Mouse (Mus musculus) B cell, adult 67 days (primary cell): ENCODE data around the gene Olfr312. TPM values are rescaled to one million over a fixed set of nuclear protein-coding genes. Genes with fewer than 3 reads are reported as not detected.

Experiments
- total RNA-seq, 2 experiments: library from RNA; stranded (reverse); gene quantifications; 4 replicates each; pipeline ENCODE4 v1.2.4; 2023

The Olfr312 gene
- not detected for total RNA-seq

GRCm38 (mm10) chr11:58828937-58829336 lies at the start of gene Olfr312:
Gene Olfr312, plus strand, starts transcription at chr11:58829237.

DNA sequence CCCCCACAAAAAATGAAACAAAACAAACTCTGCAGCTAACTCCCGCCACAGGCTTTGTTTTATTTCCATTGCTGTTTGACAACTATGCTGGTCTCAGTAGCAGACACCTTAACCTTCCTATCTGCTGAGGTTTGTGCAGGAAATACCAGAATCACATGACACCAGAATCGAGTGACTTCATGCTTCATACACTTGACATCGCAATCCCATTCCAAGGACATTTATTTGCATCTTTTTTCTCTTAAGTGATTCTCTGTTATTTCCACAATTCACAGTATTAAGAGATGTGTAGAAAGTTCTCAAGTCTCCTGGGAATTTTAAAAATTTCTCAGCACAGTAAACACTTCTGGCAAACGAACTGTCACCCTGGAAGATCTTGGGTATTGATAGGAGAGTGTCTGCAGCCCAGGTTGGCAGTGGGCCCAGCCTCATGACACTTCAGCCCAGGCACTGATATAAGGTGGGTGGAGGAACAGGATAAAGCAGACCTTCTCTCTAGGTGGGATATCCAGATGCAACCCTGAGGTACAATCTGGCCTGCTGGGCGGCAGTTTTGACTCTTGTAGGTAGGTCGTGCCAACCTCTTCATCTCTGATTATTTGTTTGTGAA lies 46.5 kb upstream of the Olfr312 start, which contains the start of gene Olfr314:
Gene Olfr314, plus strand, starts transcription at position 473 of the 610 bp plus-strand sequence.

DNA sequence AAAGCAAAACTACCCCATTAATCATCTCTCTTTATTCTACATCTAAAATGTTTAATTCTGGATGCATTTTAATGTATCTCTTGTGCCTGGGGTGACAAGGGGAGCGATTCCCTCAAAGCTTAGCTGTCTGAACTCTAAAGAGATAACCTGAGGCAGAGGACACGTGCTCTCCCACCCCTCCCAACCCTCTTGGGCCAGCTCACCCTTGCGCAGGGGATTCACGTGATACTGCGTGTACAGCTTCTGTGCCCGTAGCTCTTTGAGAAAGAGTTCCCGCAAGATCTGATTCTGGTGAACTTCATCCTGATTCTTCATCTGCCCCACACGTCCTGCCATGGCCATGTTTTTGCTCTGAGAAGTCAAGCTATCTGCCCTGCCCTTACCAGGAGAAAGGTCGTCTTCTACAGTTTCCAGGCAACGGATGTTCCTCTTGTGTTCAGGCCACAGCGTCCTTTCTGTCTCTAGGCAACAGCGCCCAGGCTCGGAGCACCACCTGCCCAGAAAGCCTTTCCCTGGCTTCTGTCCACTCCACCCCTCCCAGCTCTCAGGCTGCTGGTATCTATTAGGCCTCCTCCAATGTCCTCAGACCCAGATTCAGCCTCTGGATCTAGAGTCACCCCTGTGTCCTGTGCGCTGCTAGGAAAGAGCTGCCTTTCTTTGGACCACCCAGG lies 27.3 kb upstream of the Olfr312 start, which contains the start of gene Fam183b:
Gene Fam183b, minus strand, starts transcription at position 403 of the 671 bp plus-strand sequence.

DNA sequence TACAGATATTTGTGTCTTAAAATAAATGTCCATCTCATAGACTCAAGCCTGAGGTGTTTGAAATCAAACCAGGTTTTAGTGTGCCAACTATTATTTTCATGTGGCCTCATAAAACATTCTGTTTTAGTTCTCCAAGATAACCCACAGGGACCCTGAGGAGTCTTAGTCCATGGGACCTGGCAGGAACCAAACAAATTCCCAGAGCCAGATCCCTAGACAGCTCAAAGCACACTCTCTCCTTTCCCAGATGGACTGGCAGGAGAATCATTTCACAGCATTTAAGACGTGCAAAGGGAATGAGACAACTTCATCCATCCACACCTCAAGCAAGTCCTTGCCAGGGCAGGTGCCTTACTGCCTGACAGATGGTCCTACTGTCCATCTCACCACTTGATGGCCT lies 14.3 kb upstream of the Olfr312 start, which contains the start of gene Olfr313:
Gene Olfr313, plus strand, starts transcription at position 301 of the 400 bp plus-strand sequence.

DNA sequence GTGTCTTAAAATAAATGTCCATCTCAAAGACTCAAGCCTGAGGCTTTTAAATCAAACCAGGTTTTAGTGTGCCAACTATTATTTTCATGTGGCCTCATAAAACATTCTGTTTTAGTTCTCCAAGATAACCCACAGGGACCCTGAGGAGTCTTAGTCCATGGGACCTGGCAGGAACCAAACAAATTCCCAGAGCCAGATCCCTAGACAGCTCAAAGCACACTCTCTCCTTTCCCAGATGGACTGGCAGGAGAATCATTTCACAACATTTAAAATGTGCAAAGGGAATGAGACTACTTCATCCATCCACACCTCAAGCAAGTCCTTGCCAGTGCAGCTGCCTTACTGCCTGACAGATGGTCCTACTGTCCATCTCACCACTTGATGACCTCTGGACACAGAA lies 9.9 kb downstream of the Olfr312 start, which contains the start of gene Olfr311:
Gene Olfr311, plus strand, starts transcription at position 301 of the 400 bp plus-strand sequence.

GRCm38 (mm10) chr11:58846919-58847461 lies 18.0 kb downstream of the Olfr312 start, which contains the start of gene Gm12258:
Gene Gm12258, plus strand, starts transcription at chr11:58847158.

GRCm38 (mm10) chr11:58867039-58867953 lies 38.3 kb downstream of the Olfr312 start, which contains the start of gene 2810021J22Rik:
Gene 2810021J22Rik, plus strand, starts transcription at chr11:58867216.

Other genes starting within 250 kb of the Olfr312 start
- gene Olfr324, start 234.1 kb upstream of the Olfr312 start, total RNA-seq, result not detected
- not detected for gene 2210407C18Rik, start 213.2 kb upstream of the Olfr312 start, total RNA-seq
- gene Olfr323, start 198.7 kb upstream of the Olfr312 start, total RNA-seq, result not detected
- not detected for gene Trim58, start 188.8 kb upstream of the Olfr312 start, total RNA-seq
- not detected for gene Olfr322, start 170.5 kb upstream of the Olfr312 start, total RNA-seq
- not detected for gene Olfr320, start 148.1 kb upstream of the Olfr312 start, total RNA-seq
- not detected for gene Olfr319, start 130.1 kb upstream of the Olfr312 start, total RNA-seq
- gene Olfr318, start 105.2 kb upstream of the Olfr312 start, total RNA-seq, result under 1 TPM; 0.67 to 0.86 TPM
- gene Olfr317, start 90.0 kb upstream of the Olfr312 start, total RNA-seq, result not detected
- not detected for gene Olfr316, start 76.5 kb upstream of the Olfr312 start, total RNA-seq
- not detected for gene Olfr315, start 56.0 kb upstream of the Olfr312 start, total RNA-seq
- not detected for gene Olfr314, start 46.3 kb upstream of the Olfr312 start, total RNA-seq
- not detected for gene Fam183b, start 27.3 kb upstream of the Olfr312 start, total RNA-seq
- not detected for gene Olfr313, start 14.2 kb upstream of the Olfr312 start, total RNA-seq
- not detected for gene Olfr311, start 10.0 kb downstream of the Olfr312 start, total RNA-seq
- 10 to 100 TPM in 1 of 2 experiments, 1 to 10 TPM in 1; 5.7 to 14.9 TPM for gene Gm12258, start 17.9 kb downstream of the Olfr312 start, total RNA-seq
- 10 to 100 TPM in 1 of 2 experiments, 1 to 10 TPM in 1; 8.1 to 10.5 TPM for gene 2810021J22Rik, start 38.0 kb downstream of the Olfr312 start, total RNA-seq
- 10 to 100 TPM; 14.8 to 18.2 TPM for gene Zfp39, start 75.0 kb downstream of the Olfr312 start, total RNA-seq
- not detected for gene Btnl10, start 88.7 kb downstream of the Olfr312 start, total RNA-seq
- 100 to 1,000 TPM; 126 to 142 TPM for gene Rnf187, start 109.7 kb downstream of the Olfr312 start, total RNA-seq
- 10 to 100 TPM; 15.2 to 21.8 TPM for gene Hist3h2ba, start 119.7 kb downstream of the Olfr312 start, total RNA-seq
- 10 to 100 TPM; 60.7 to 79.3 TPM for gene Hist3h2a, start 125.4 kb downstream of the Olfr312 start, total RNA-seq
- under 1 TPM; 0.21 to 0.35 TPM for gene Trim17, start 125.4 kb downstream of the Olfr312 start, total RNA-seq
- gene Trim11, start 148.9 kb downstream of the Olfr312 start, total RNA-seq, result 100 to 1,000 TPM; 115 to 117 TPM